Mouse (Mus musculus) liver, adult 2 months (tissue): ENCODE measurements at regions not wholly inside any gene's neighbourhood (a gene's known extent, or its start where the extent isn't known, plus 50 kb on each side); places are given as distances from the start of the nearest gene placed in this dataset.

ENCODE experiments used
- DNase-seq: peaks from one replicate; pipeline ENCODE4 v3.0.0-alpha.2; 2011; ENCODE audit warnings: low read depth, low spot score; ENCODE audit errors: extremely low read depth
- H3K27ac ChIP-seq: fragments of 200-500 bp; replicated peaks from 2 replicates; pipeline ENCODE4 v1.5.1; 2012; ENCODE audit warnings: low read depth, mild to moderate bottlenecking, control low read depth, inconsistent platforms, low read length; ENCODE audit not compliant: insufficient read depth
- H3K27me3 ChIP-seq: fragments of 200-500 bp; 2 replicates; pipeline ENCODE4 v1.6.1; 2012; ENCODE audit warnings: mild to moderate bottlenecking, moderate library complexity, low read length, inconsistent platforms; ENCODE audit not compliant: control insufficient read depth, insufficient read depth
- H3K36me3 ChIP-seq: fragments of 200-500 bp; 2 replicates; pipeline ENCODE4 v1.6.1; 2012; ENCODE audit warnings: low read length, inconsistent platforms; ENCODE audit not compliant: control insufficient read depth, insufficient read depth
- H3K4me1 ChIP-seq: fragments of 200-500 bp; 2 replicates; pipeline ENCODE4 v1.6.1; 2011; ENCODE audit warnings: low read length; ENCODE audit not compliant: control insufficient read depth, insufficient read depth
- H3K4me3 ChIP-seq: fragments of 200-500 bp; 2 replicates; pipeline ENCODE4 v1.5.1; 2011; ENCODE audit warnings: low read depth, mild to moderate bottlenecking, control low read depth, low read length, moderate library complexity; ENCODE audit not compliant: insufficient read depth
- H3K79me2 ChIP-seq: fragments of 200-500 bp; 2 replicates; pipeline ENCODE4 v1.6.1; 2012; ENCODE audit warnings: inconsistent platforms, mild to moderate bottlenecking, low read length, moderate library complexity; ENCODE audit not compliant: control insufficient read depth, insufficient read depth
- H3K9ac ChIP-seq: fragments of 200-500 bp; 2 replicates; pipeline ENCODE4 v1.6.1; 2012; ENCODE audit warnings: low read depth, mild to moderate bottlenecking, control low read depth, inconsistent platforms, low read length
- CTCF ChIP-seq: fragments of 200-500 bp; IDR thresholded peaks from 2 replicates; pipeline ENCODE4 v1.5.1; 2011; ENCODE audit warnings: low read depth, low read length, control low read depth
- POLR2A ChIP-seq: fragments of 200-500 bp; IDR thresholded peaks from 2 replicates; pipeline ENCODE4 v1.6.1; 2011; ENCODE audit warnings: low read length, control low read depth; ENCODE audit not compliant: insufficient read depth; ENCODE audit errors: extremely low read depth
- WGBS: fragments of 180-500 bp; shearing (Covaris S2); methylation state at CpG from one replicate; pipeline ENCODE4 v1.1.7; 2018; 5-methylcytosine and 5-hydroxymethylcytosine counted together

DNA sequence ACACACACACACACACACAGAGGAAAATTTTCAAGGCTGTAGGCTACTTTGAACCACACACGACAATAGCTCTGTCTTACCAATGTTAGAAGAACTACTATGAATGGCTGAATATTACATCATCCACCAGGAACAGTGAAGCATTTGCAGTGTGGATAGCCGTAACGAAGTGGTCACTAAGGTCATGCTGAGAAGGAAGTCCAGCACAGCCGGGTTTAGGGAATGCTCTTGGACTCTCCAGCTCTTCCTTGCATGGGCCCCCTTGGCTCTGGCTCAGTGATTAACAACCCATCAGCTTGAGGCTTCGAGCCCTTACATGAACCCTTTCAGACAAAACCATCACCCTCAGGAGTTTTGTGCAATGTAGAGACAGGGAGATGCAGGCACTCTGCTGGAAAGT, 245.3 kb downstream of the Adamts20 start:
- no peak overlapping the region for H3K4me3 ChIP-seq
- no peaks in the 10 kb centered on the region for H3K36me3 ChIP-seq
- no peak for TF ChIP-seq CTCF
- no peaks in the 10 kb centered on the region for H3K27me3 ChIP-seq
- no peak for DNase-seq
- no peak overlapping the region for H3K27ac ChIP-seq
- WGBS = 67% methylated on average over 5 of the region's 5 CpGs
- no peaks in the 10 kb centered on the region for H3K79me2 ChIP-seq
- H3K4me1 ChIP-seq = no peaks in the 10 kb centered on the region
- no peak overlapping the region for H3K9ac ChIP-seq

GRCm38 (mm10) chr15:94216703-94217102, 248.5 kb downstream of the Adamts20 start:
- no peaks in the 10 kb centered on the region for H3K4me1 ChIP-seq
- TF ChIP-seq CTCF (no peak), POLR2A (no peak)
- H3K4me3 ChIP-seq = no peak overlapping the region
- 87% methylated on average over 2 of the region's 2 CpGs for WGBS
- no peak overlapping the region for H3K27ac ChIP-seq
- no peak overlapping the region for H3K9ac ChIP-seq
- DNase-seq = no peak
- H3K36me3 ChIP-seq = no peaks in the 10 kb centered on the region
- H3K27me3 ChIP-seq = no peaks in the 10 kb centered on the region
- H3K79me2 ChIP-seq = no peaks in the 10 kb centered on the region

DNA sequence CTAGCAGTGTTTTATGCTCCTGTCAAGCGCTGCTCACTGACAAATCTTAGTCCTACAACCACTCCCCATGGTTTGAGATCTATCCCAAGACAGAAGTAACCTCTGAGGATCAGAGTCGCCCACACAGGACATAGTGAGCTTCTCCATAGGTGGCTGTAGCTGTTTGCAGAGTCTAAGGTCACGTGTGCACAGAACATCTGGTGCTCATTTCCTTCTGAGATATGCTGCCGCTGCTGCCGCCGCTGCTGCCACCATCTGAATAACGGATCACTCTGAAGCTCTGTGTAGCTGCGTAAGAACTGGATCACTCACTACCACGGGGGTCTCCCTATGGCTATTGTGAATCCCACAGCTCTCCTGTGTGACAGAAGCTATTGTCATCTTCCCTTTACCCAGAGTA, 250.8 kb downstream of the Adamts20 start:
- TF ChIP-seq POLR2A (no peak), CTCF (no peak)
- Histone ChIP-seq H3K27me3 (no peaks in the 10 kb centered on the region), H3K27ac (no peak overlapping the region), H3K36me3 (no peaks in the 10 kb centered on the region), H3K79me2 (no peaks in the 10 kb centered on the region), H3K4me1 (no peaks in the 10 kb centered on the region), H3K9ac (no peak overlapping the region), H3K4me3 (no peak overlapping the region)
- no peak for DNase-seq
- 47% methylated on average over 9 of the region's 9 CpGs for WGBS

DNA sequence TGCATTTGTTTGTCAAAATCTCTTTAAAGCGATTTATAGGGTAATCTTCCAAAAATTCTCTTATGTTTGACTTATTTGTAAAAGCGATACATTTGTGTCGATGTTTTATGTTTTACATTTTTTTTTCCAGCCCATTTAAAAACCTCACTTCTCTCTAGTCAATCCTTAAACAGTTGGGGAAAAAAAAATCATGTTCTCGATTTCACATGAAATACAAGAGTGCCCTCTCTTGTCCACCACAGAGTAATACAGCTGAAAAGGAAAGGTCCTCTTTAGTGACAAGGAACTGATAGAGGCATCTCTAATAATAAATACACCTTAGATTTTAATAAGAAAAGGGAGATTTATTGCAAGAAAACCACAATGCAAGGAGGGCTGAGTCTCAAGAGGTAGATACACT, 251.8 kb downstream of the Adamts20 start:
- WGBS = 37% methylated on average over 4 of the region's 4 CpGs
- H3K4me3 ChIP-seq = no peak overlapping the region
- TF ChIP-seq CTCF (no peak), POLR2A (no peak)
- H3K9ac ChIP-seq = no peak overlapping the region
- H3K4me1 ChIP-seq = no peaks in the 10 kb centered on the region
- no peaks in the 10 kb centered on the region for H3K79me2 ChIP-seq
- no peaks in the 10 kb centered on the region for H3K36me3 ChIP-seq
- H3K27ac ChIP-seq = no peak overlapping the region
- H3K27me3 ChIP-seq = no peaks in the 10 kb centered on the region
- DNase-seq = no peak

- Histone ChIP-seq H3K27ac (no peak overlapping the region), H3K4me3 (no peak overlapping the region), H3K27me3 (no peaks in the 10 kb centered on the region), H3K4me1 (no peaks in the 10 kb centered on the region), H3K9ac (no peak overlapping the region), H3K79me2 (no peaks in the 10 kb centered on the region), H3K36me3 (no peaks in the 10 kb centered on the region)
- DNase-seq = no peak
- TF ChIP-seq CTCF = no peak
- no peak for TF ChIP-seq POLR2A
- WGBS = 25% methylated on average over 1 of the region's 1 CpGs
These were observed 256.7 kb downstream of the Adamts20 start for GRCm38 (mm10) chr15:94208476-94208875.

DNA sequence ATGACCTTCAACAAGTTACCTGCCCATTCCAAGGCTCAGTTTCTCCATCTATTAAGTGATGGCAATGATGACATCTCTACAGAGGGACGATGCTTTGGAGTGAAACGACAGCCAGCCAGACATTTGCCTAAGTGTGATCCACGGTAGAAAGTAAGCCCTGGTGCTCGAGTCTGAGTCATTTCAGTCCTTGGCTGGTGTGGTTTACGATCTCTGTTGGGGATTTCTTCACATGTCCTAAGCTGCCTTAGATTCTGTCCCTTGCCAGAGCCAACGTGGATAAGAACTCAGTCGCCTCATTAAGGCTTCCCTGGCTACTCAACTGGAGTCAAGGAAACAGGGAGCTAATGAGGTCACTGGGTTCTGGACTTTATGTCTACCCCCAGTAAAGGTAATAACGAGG, 258.8 kb downstream of the Adamts20 start:
- WGBS = 83% methylated on average over 8 of the region's 8 CpGs

More for the DNA sequence above, 258.8 kb downstream of the Adamts20 start:
- Histone ChIP-seq H3K27me3 (no peaks in the 10 kb centered on the region), H3K9ac (no peak overlapping the region), H3K79me2 (no peaks in the 10 kb centered on the region), H3K4me3 (no peak overlapping the region), H3K36me3 (no peaks in the 10 kb centered on the region), H3K4me1 (no peaks in the 10 kb centered on the region), H3K27ac (no peak overlapping the region)
- no peak for DNase-seq
- TF ChIP-seq POLR2A (no peak), CTCF (no peak)
